Mouse (Mus musculus): Measurements from ENCODE around the gene Tpst1. TPM values are rescaled to one million over a fixed set of nuclear protein-coding genes. Genes with fewer than 3 reads are reported as not detected.

The Tpst1 gene
- polyA plus RNA-seq, 1 experiment from 2014 or later, result 76.4 TPM

DNA sequence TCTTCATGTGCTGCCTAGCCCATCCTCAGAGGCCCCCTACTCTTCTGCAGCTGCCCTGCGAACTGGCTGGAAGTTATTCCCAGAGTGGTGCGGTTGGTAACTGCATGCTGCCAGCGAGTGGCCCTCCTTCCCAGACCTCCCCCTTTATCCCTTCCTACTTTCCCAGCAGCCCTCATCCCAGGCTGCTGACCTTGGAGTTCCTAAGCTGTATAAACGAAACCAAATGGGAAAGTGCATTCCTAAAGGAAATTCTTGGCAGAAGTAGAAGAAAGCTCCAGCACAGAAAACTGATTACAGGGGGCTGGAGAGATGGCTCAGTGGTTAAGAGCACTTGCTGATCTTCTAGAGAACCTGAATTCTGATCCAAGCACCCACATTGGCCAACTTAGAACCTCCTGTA lies 68.9 kb downstream of the Tpst1 start:
- H3K27me3 ChIP-seq (ENCODE audit: control insufficient read depth, insufficient read depth, low read length), result no peaks in the 10 kb centered on the region
- no peaks in the 10 kb centered on the region for H3K36me3 ChIP-seq (ENCODE audit: control insufficient read depth, insufficient read depth, low read length)
- no peak overlapping the region for H3K9ac ChIP-seq (ENCODE audit: low read length)
- H3K4me1 ChIP-seq (ENCODE audit: control insufficient read depth, insufficient read depth, low read length), result peaks cover 14% of the 10 kb centered on the region
- H3K4me2 ChIP-seq (ENCODE audit: low read depth, low read length), result no peak overlapping the region
- peak overlapping the region; percentile 50 for H3K27ac ChIP-seq (ENCODE audit: low read length)
- no peak overlapping the region for H3K4me3 ChIP-seq (replicated peaks; ENCODE audit: low read length)
- no peaks in the 10 kb centered on the region for H3K9me3 ChIP-seq (replicated peaks; ENCODE audit: control insufficient read depth, low read length)
- 39% methylated on average over 4 of the region's 4 CpGs for WGBS
- ATAC-seq (ENCODE audit: insufficient read depth, low FRiP score), result no peak

GRCm38 (mm10) chr5:130143101-130143500 lies 70.0 kb downstream of the Tpst1 start:
- no peak overlapping the region for H3K4me2 ChIP-seq (ENCODE audit: low read depth, low read length)
- no peak for ATAC-seq (ENCODE audit: insufficient read depth, low FRiP score)
- H3K9ac ChIP-seq (ENCODE audit: low read length), result no peak overlapping the region
- WGBS, result 89% methylated on average over 7 of the region's 7 CpGs
- no peaks in the 10 kb centered on the region for H3K36me3 ChIP-seq (ENCODE audit: control insufficient read depth, insufficient read depth, low read length)
- H3K9me3 ChIP-seq (replicated peaks; ENCODE audit: control insufficient read depth, low read length), result no peaks in the 10 kb centered on the region
- no peak overlapping the region for H3K4me3 ChIP-seq (replicated peaks; ENCODE audit: low read length)
- H3K27me3 ChIP-seq (ENCODE audit: control insufficient read depth, insufficient read depth, low read length), result no peaks in the 10 kb centered on the region
- no peak overlapping the region for H3K27ac ChIP-seq (ENCODE audit: low read length)
- H3K4me1 ChIP-seq (ENCODE audit: control insufficient read depth, insufficient read depth, low read length), result peaks cover 14% of the 10 kb centered on the region

DNA sequence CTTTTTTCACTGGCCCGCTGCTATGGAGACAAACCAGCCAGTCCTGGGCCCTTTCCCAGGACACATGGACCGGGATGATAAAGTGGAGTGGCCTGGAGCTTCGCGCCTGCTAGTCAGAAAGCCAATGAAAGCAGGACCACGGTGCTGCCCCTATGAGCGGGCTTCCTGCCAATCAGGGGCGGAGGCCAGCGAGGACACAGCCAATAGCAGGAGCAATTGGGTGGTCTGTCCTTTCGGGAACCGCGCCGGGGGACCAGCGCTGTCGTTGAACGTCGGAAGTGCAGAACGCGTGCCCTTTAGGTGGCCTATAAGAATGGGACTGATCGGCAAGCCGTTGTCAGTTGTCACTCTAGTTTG lies 70.8 kb downstream of the Tpst1 start:
- Histone ChIP-seq H3K4me2 (ENCODE audit: low read depth, low read length) (peak overlapping the region; percentile 91), H3K27me3 (ENCODE audit: control insufficient read depth, insufficient read depth, low read length) (no peaks in the 10 kb centered on the region), H3K27ac (ENCODE audit: low read length) (peak overlapping the region; percentile 79), H3K4me1 (ENCODE audit: control insufficient read depth, insufficient read depth, low read length) (peaks cover 14% of the 10 kb centered on the region), H3K9ac (ENCODE audit: low read length) (peak overlapping the region; percentile 84), H3K36me3 (ENCODE audit: control insufficient read depth, insufficient read depth, low read length) (no peaks in the 10 kb centered on the region), H3K9me3 (replicated peaks; ENCODE audit: control insufficient read depth, low read length) (no peaks in the 10 kb centered on the region), H3K4me3 (replicated peaks; ENCODE audit: low read length) (peak overlapping the region; percentile 65)
- ATAC-seq (ENCODE audit: insufficient read depth, low FRiP score), result peak; percentile 9
- WGBS, result 3% methylated on average over 20 of the region's 20 CpGs

DNA sequence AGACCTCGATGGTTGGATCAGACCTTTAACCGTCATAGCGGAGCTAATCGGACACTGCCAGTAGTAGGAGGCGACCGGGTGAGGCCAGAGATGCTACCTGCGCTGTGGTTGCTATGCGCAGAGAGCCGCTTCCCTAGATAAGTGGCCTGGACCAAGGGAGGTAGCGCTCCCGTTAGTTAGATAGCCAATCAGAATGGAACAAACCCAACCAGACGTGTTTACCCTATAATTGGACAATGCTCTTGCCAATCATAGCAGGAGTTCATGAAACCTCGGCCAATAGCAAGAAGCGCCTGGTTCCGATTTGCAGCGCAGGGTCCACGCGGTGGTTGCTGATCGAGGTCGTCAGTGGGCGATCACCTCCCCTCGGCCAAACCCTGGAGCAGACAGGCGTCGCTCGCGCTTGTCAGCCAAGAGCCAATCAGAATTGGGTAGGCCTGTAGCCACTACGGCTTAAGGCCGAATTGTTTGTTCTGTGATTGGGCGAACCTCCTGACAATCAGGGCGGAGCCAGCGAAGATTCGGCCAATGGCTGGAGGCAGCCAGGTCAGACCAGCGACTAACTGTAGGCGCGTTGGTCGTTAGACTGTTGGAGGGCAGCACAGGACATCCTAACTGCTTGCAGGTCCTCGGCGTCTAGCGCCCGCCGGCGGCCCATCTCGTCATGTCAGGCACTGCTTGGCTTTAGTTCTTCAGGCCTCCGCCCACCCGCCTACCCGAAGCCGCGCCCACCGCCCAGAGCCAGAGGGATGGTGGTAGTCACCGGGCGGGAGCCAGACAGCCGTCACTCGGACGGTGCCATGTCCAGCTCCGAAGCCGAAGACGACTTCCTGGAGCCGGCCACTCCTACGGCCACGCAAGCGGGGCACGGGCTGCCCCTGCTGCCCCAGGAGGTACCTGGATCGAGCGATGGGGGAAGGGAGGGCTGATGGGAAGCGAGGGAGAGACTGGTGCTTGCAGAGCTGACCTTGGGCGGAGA lies 71.5 kb downstream of the Tpst1 start, which contains the start of gene Kctd7:
Kctd7 (plus strand) TSS at position 528 of the 979 bp plus-strand sequence.
- WGBS, result under 1% methylated on average over 66 of the region's 66 CpGs
- H3K4me2 ChIP-seq (ENCODE audit: low read depth, low read length), result peak within 1 kb of the TSS; percentile 91
- peak; percentile 96 for ATAC-seq (ENCODE audit: insufficient read depth, low FRiP score)

GRCm38 (mm10) chr5:130145961-130146360 lies 72.8 kb downstream of the Tpst1 start:
- 75% methylated on average over 8 of the region's 8 CpGs for WGBS
- no peak for ATAC-seq (ENCODE audit: insufficient read depth, low FRiP score)
- peak overlapping the region; percentile 91 for H3K4me2 ChIP-seq (ENCODE audit: low read depth, low read length)
- no peak overlapping the region for H3K4me3 ChIP-seq (replicated peaks; ENCODE audit: low read length)
- H3K9me3 ChIP-seq (replicated peaks; ENCODE audit: control insufficient read depth, low read length), result no peaks in the 10 kb centered on the region
- peaks cover 14% of the 10 kb centered on the region for H3K4me1 ChIP-seq (ENCODE audit: control insufficient read depth, insufficient read depth, low read length)
- H3K36me3 ChIP-seq (ENCODE audit: control insufficient read depth, insufficient read depth, low read length), result no peaks in the 10 kb centered on the region
- H3K9ac ChIP-seq (ENCODE audit: low read length), result no peak overlapping the region
- no peaks in the 10 kb centered on the region for H3K27me3 ChIP-seq (ENCODE audit: control insufficient read depth, insufficient read depth, low read length)
- H3K27ac ChIP-seq (ENCODE audit: low read length), result no peak overlapping the region

More for the DNA sequence above, 71.5 kb downstream of the Tpst1 start, which contains the start of gene Kctd7:
- H3K27ac ChIP-seq (ENCODE audit: low read length), result peak within 1 kb of the TSS; percentile 79
- H3K4me3 ChIP-seq (replicated peaks; ENCODE audit: low read length), result peak within 1 kb of the TSS; percentile 65
- peaks cover 14% of the 10 kb centered on the region for H3K4me1 ChIP-seq (ENCODE audit: control insufficient read depth, insufficient read depth, low read length)
- H3K9me3 ChIP-seq (replicated peaks; ENCODE audit: control insufficient read depth, low read length), result no peaks in the 10 kb centered on the region
- peak within 1 kb of the TSS; percentile 84 for H3K9ac ChIP-seq (ENCODE audit: low read length)
- no peaks in the 10 kb centered on the region for H3K36me3 ChIP-seq (ENCODE audit: control insufficient read depth, insufficient read depth, low read length)
- H3K27me3 ChIP-seq (ENCODE audit: control insufficient read depth, insufficient read depth, low read length), result no peaks in the 10 kb centered on the region

DNA sequence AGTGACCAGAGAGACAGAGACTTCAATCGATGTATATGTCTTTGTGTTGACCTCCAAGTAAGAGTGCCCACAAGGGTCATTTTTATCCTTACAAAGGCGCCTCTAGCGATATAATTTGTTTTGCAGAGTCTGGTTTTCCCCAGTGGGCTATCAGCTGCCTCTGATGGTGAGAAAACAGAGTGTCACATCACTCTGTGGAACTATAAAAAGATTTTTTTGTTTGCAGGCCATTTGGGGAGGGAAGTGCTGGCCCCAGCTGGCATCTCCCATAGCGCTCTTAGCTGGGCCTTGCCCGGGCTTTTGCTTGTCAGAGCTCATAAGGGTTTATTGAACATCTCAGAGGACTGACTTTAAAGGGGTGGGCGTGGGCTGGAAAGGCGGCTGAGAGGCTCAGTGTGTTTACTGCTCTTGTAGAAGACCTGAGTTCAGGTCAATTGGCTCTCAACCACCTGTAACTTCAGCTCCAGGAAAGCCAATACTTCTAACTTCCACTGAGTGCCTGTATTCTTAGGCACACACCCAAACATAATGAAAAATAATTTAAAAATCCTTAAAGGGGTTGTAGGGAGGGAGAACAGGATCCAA lies 76.7 kb downstream of the Tpst1 start:
- no peak overlapping the region for H3K4me3 ChIP-seq (replicated peaks; ENCODE audit: low read length)
- WGBS, result 66% methylated on average over 7 of the region's 7 CpGs
- H3K4me1 ChIP-seq (ENCODE audit: control insufficient read depth, insufficient read depth, low read length), result peaks cover 5% of the 10 kb centered on the region

GRCm38 (mm10) chr5:130154286-130154685 lies 81.2 kb downstream of the Tpst1 start:
- no peaks in the 10 kb centered on the region for H3K27me3 ChIP-seq (ENCODE audit: control insufficient read depth, insufficient read depth, low read length)
- no peaks in the 10 kb centered on the region for H3K9me3 ChIP-seq (replicated peaks; ENCODE audit: control insufficient read depth, low read length)
- 83% methylated on average over 2 of the region's 2 CpGs for WGBS
- H3K9ac ChIP-seq (ENCODE audit: low read length), result no peak overlapping the region
- H3K4me3 ChIP-seq (replicated peaks; ENCODE audit: low read length), result no peak overlapping the region
- H3K36me3 ChIP-seq (ENCODE audit: control insufficient read depth, insufficient read depth, low read length), result peaks cover 9% of the 10 kb centered on the region; the same call in 1 of the 2 replicates
- H3K4me2 ChIP-seq (ENCODE audit: low read depth, low read length), result no peak overlapping the region
- H3K4me1 ChIP-seq (ENCODE audit: control insufficient read depth, insufficient read depth, low read length), result no peaks in the 10 kb centered on the region
- no peak overlapping the region for H3K27ac ChIP-seq (ENCODE audit: low read length)
- ATAC-seq (ENCODE audit: insufficient read depth, low FRiP score), result no peak

More for the DNA sequence above, 76.7 kb downstream of the Tpst1 start:
- Histone ChIP-seq H3K27me3 (ENCODE audit: control insufficient read depth, insufficient read depth, low read length) (no peaks in the 10 kb centered on the region), H3K4me2 (ENCODE audit: low read depth, low read length) (no peak overlapping the region), H3K27ac (ENCODE audit: low read length) (no peak overlapping the region), H3K9me3 (replicated peaks; ENCODE audit: control insufficient read depth, low read length) (no peaks in the 10 kb centered on the region), H3K36me3 (ENCODE audit: control insufficient read depth, insufficient read depth, low read length) (peaks cover 9% of the 10 kb centered on the region; the same call in 1 of the 2 replicates), H3K9ac (ENCODE audit: low read length) (no peak overlapping the region)
- no peak for ATAC-seq (ENCODE audit: insufficient read depth, low FRiP score)

GRCm38 (mm10) chr5:130158545-130158944 lies 85.4 kb downstream of the Tpst1 start:
- Histone ChIP-seq H3K4me3 (replicated peaks; ENCODE audit: low read length) (no peak overlapping the region), H3K4me2 (ENCODE audit: low read depth, low read length) (no peak overlapping the region), H3K4me1 (ENCODE audit: control insufficient read depth, insufficient read depth, low read length) (no peaks in the 10 kb centered on the region), H3K9ac (ENCODE audit: low read length) (no peak overlapping the region), H3K36me3 (ENCODE audit: control insufficient read depth, insufficient read depth, low read length) (no peaks in the 10 kb centered on the region), H3K27ac (ENCODE audit: low read length) (no peak overlapping the region), H3K27me3 (ENCODE audit: control insufficient read depth, insufficient read depth, low read length) (no peaks in the 10 kb centered on the region), H3K9me3 (replicated peaks; ENCODE audit: control insufficient read depth, low read length) (no peaks in the 10 kb centered on the region)
- ATAC-seq (ENCODE audit: insufficient read depth, low FRiP score), result no peak
- 77% methylated on average over 4 of the region's 4 CpGs for WGBS

DNA sequence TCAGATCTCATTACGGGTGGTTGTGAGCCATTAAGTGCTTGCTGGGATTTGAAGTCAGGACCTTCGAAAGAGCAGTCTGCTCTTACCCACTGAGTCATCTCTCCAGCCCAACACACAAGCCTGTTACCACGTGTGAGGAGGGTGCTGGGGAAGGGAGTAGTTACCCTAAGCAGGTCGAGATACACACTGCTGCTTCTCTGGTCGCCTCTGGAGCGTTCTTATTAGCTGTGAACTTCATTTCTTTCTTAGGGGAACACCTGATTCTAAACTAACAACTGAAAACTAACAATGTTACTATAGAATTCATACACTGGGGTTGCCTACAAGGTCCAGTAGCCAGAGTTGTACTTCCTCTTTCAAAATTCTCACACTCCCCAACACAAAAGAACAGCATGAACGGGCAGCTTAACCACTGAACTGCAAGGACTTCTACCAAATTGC lies 86.7 kb downstream of the Tpst1 start:
- H3K4me3 ChIP-seq (replicated peaks; ENCODE audit: low read length), result no peak overlapping the region
- WGBS, result 63% methylated on average over 7 of the region's 7 CpGs
- no peaks in the 10 kb centered on the region for H3K9me3 ChIP-seq (replicated peaks; ENCODE audit: control insufficient read depth, low read length)

More for the DNA sequence above, 86.7 kb downstream of the Tpst1 start:
- no peaks in the 10 kb centered on the region for H3K4me1 ChIP-seq (ENCODE audit: control insufficient read depth, insufficient read depth, low read length)
- H3K36me3 ChIP-seq (ENCODE audit: control insufficient read depth, insufficient read depth, low read length), result no peaks in the 10 kb centered on the region
- no peaks in the 10 kb centered on the region for H3K27me3 ChIP-seq (ENCODE audit: control insufficient read depth, insufficient read depth, low read length)
- no peak overlapping the region for H3K27ac ChIP-seq (ENCODE audit: low read length)
- no peak for ATAC-seq (ENCODE audit: insufficient read depth, low FRiP score)
- no peak overlapping the region for H3K9ac ChIP-seq (ENCODE audit: low read length)
- H3K4me2 ChIP-seq (ENCODE audit: low read depth, low read length), result no peak overlapping the region

All from stomach, embryonic 16.5 days (tissue).